Mouse (Mus musculus) thymus, postnatal 14 days (tissue): ENCODE results near the gene 2310061I04Rik.

Experiments used
- DNase-seq: peaks from one replicate; pipeline ENCODE4 v3.0.0; 2021

Gene 2310061I04Rik

DNA sequence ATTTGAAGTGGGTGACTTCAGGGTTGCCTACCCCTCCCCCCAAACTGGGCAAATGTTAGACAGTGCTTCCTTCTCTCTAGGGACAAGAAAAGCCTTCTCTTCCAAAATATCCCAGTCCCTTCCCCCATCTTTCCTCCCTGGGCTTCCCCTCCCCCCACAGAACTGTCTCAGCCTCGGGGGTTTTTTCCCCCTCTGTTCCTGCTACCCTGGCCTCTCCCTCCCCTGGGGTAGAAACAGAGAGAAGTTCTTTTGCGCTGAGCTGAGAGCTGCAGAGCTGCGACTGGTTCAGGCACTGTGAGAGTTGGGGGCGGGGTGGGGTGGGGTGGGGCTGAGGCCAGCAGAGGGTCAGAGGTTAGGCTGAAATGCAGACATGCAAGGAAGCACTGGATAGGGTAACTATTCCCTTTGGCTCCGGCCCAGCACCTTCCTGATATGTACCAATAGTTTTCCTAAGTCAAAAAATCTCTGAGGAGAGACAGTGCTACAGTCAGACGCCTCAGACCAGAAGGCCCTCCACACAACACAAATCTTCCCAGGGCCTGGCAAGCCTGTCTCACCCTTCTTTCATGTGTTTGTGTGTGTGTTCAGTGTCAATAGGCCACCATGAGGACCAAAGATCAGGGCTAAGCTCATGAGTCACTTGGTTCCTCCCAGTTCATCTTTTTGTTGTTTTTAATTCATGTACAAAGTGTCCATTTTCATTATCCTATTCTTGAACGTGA, 27.7 kb downstream of the 2310061I04Rik start:
- DNase-seq, result peak; percentile 64

DNA sequence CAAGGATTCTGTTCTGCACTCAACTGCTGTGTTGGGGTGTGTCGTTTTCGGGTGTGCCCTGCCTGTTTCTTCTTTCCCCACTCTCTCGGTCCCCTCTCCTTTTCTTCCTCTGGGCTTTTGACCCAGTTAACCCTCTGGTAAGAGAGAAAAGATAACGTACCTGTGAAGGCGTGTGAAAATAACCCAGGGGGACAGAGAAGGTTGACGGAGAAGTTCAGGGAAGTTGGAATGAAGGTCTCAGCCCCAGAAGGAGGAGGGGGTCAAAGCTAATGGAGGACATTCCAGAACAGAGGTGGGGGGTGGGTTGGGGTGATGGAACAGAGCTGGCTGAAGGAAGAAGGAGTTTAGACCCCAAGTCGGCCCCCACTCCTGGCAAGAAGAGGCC, 28.3 kb downstream of the 2310061I04Rik start:
- DNase-seq, result peak; percentile 21

DNA sequence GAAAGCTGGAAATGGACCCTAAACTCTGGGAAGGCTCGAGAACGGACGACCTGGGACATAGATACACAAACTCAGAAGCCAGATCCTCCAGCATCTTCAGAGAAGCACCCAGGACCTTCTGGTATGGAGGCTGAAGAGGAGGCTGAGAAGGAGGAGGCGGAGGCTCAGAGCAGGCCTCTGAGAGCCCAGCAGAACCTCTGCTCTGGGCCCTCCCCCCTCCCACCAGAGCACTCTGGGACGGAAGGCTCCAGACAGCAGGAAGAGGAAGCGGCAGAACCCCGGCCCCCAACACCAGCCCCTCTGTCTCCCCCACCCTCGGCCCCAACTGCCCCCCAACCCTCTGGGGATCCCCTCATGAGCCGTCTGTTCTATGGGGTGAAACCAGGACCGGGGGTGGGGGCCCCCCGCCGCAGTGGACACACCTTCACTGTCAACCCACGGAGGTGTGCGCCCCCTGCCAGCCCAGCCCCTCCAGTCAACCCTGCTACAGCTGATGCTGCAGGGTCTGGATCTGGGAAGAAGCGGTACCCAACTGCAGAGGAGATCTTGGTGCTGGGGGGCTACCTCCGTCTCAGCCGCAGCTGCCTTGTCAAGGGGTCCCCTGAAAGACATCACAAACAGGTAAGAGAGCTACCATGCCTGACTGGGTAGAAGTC, 28.9 kb downstream of the 2310061I04Rik start:
- DNase-seq, result peak; percentile 78

DNA sequence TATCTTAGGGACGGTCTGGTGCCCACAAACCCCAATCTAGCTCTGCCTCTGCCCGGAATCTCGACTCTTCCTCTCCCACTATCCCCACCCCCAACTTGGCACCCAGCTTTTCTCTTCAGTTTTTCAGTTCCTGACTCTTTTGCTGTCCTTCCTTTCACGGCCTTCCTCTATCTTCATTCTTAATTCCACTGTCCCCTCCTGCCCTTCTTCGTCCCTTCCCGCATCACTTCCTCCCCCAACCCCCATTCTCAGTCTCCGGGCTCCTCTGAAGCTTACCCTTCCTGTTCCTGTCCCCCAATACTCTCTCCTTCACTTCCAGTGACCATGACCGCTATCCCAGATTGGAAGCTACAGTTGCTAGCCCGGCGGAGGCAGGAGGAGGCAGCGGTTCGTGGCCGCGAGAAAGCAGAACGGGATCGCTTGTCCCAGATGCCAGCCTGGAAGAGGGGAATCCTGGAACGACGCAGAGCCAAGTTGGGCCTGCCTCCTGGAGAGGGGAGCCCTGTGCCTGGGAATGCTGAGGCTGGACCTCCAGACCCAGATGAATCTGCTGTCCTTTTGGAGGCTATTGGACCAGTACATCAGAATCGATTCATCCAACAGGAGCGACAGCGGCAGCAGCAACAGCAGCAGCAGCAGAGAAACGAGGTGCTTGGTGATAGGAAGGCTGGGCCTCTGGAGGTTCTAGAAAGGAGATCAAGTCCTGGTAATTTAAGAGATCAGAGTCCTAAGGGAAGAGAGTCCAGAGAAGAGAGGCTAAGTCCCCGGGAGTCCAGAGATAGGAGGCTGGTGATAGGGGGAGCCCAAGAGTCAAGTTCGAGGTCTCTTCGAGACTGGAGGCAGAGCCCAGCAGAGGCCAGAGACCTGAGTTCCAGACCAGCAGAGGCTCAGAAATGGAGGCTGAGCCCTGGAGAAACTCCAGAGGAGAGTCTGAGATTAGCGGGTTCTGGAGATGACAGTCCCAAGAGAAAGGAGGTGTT, 30.0 kb downstream of the 2310061I04Rik start:
- DNase-seq, result peak; percentile 78

DNA sequence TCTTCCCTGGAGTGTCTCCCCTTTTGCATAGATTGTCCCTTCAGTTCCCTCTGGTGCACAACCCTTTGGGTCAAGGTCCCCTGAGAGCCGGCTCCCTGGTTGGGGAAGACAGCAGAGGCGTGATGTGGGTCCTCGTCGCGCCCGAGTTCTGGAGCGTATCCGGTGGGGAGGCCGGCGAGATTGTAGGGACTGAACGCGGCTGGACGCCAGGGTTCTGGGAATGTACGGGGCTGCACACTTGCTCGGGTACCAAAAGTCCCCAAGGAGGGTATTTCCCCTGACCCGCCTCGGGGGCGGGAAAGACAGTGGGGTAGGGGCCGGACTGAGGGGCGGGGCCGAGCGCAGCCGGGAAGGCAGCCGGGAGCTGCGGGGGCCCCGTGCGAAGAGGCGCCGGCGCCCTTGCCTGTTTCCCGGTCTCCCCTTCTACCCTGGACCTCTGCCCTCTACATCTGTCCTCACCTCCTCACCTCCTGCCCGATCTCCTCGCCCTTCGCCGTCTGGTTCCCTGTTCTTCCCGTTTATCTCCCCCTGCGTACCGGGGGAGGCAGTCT, 30.9 kb downstream of the 2310061I04Rik start:
- peak; percentile 66 for DNase-seq

DNA sequence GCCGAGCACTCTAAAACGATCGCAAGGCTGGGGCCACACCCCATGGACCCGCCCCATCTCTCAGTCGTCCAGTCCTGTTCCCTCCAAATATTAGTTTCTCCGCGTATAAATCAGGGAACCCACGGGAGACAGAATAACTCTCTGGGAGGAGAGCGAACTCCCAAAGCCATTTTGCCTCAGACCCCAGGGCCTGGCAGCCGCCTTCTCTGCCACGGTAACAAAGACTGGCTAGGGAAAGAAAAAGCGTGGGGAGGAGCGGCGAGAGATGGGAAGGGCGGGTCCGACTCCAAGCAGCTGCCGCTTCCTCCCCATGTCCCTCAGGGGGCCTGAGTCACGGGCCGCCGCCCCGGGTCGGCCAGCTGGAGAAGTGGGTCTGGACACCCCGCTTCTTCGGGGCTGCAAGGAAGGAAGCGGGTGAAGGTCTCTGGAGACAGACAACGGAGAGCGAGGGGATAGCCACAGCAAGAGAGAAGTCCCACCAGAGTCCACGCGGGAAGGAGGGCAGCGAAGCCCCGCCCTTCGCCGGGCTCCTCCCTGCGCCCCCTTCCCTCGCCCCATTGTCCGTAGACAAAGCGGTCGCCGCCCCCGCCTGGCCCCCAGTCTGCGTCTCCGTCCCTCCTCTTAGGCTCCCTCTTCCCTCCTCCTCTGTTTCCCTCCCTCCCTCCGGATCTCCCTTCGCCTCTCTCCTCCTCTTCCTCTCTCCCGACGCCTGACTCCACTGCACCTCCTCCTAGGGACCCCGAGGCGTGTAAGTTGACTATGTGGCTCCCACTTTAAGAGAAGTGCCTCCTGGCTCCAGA, 31.6 kb downstream of the 2310061I04Rik start, which contains the start of gene Ppp1r18:
Gene Ppp1r18, plus strand, starts transcription at position 113 of the 800 bp plus-strand sequence.
- peak; percentile 60 for DNase-seq

DNA sequence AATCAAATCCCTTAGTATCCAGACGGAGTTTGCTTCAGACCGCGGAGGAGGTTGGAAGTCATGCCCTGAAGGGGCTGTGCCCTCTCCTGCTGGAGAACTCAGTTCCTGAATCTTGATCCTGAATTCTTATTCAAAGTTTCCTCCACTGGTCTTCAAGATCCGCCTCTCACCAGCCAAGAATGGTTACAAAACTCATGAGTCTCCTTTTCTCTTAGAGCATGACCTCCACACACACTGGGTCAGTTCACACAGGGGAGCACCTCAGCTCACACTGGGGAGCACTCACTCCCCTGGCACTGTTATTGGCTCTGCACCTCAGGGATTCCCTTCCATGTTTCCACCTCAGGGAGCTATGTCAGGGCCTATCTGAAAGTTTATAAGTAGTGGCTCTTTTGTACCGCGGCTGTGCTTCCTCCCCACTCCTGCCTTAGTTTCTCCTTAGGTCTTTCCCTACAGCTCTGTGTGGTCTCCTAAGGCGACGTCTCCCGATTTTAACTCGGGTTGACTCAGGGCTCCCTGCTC, 32.3 kb downstream of the 2310061I04Rik start:
- DNase-seq, result no peak

DNA sequence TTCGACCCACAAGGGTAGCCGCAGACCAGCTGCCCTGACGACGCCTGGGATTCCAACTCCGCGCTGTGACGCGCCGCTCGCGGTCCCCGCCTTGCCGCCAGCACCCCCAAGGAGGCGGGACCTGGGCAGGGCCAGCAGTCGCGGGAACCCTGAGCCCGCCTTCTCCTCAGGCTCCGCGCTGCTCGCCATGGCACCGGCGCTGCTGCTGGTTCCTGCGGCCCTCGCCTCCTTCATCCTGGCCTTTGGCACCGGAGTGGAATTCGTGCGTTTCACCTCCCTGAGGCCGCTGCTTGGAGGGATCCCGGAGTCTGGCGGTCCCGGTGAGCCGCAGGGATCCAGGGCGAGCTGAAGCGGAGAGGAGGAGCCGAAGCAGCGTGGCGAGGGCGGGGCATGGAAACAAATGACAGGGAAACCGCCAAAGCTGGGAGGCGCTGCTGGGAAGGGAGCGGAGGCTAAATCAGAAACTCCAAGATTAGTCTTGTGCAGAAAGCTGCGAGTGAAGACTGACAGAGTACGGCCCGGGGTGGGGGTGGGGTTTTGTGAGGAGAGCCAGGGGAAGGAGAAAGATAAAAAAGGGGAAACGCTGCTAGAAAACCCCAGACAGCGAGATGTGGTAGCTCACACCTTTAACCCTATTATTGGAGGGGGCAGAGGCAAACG, 35.9 kb downstream of the 2310061I04Rik start, which contains the start of gene Nrm:
Gene Nrm, plus strand, starts transcription at position 121 of the 660 bp plus-strand sequence.
- peak; percentile 87 for DNase-seq

DNA sequence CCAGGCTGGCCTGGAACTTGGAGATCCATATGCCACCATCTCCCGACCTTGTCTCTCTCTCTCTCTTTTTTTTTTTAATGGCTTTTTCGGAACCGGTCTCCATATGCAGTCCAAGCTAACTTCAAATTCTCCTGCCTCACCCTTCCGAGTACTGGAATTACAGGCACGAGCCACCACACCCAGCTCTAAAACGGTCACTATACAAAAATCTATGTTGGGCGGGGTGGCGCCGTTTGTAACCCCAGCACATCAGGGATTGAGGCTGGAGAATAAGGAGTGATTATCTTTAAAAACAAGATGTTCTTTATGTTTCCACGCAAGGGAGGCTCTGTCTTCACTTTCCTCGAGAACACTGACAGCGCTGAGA, 36.4 kb downstream of the 2310061I04Rik start:
- DNase-seq, result no peak

DNA sequence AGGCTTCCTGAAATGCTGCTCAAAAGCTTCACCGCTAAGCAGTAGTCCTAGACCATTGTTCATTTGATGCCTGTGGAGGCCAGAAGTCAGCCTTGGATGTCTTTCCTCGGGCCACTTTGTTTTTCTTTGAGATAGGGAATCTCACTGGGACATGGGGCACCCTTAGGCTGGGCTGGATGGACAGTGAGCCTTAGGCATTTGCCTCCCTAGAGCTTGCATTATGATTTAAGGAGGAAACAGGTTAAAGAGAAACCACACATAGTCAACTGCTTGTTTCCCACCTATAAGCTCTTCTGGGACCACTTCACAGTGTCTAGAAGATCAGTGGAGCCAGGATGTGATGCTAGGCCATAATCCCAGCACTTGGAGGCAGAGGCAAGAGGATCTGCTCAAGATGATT, 37.4 kb downstream of the 2310061I04Rik start:
- no peak for DNase-seq

DNA sequence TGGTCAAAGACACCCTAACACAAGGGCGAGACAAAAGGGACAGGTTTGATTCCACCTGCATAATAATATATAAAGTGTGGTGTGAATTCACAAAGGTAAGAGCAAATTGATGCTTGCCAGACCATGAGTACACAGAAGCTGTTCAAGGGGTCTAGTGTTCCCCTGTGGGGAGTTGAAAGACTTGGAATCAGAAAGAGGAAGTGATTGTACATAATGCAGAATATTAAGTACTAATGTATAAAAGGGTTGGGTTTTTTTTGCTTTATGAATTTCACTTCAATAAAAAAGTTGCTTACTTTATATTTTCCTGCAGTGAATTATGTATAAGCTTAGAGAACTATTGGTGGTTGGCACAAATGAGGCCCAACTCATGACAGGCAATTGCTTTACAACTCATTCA, 37.9 kb downstream of the 2310061I04Rik start:
- no peak for DNase-seq

DNA sequence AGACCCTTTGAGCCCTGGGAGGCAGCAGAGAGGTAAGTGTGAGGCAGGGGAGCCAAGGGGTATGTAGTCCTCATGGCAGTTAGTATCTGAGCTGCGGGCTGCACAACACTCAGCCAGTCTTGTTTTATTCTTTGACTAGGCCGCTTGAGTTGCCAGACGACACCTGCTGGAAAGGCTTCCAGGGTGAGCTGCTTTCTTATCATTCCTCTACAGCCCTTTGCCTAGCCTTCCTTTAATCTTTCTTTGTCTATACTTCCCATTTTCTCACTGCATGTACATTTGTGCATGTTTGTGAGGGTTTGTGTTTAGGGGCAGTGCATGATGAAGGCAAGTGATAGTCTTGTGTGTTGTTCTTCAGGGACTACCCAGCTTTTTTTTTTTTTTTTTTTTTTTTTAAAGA, 46.3 kb downstream of the 2310061I04Rik start:
- DNase-seq, result no peak

DNA sequence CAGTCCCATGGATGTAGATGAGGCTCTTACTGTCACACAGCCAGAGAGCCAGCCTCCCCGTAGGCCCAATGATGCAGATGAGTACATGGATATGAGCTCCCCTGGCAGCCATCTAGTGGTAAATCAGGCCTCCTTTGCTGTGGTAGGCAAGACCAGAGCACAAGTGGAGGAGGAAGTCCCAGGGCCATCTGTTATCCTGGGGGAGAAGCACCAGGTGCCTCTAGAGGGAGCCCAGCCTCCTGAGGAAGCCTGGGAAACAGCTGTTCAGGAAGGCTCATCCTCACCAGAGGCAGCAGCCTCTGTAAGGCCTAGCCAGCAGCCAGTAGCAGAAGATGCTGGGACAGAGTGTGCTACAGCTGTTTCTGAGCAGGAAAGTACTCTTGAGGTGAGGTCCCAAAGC, 49.1 kb downstream of the 2310061I04Rik start:
- DNase-seq, result no peak

DNA sequence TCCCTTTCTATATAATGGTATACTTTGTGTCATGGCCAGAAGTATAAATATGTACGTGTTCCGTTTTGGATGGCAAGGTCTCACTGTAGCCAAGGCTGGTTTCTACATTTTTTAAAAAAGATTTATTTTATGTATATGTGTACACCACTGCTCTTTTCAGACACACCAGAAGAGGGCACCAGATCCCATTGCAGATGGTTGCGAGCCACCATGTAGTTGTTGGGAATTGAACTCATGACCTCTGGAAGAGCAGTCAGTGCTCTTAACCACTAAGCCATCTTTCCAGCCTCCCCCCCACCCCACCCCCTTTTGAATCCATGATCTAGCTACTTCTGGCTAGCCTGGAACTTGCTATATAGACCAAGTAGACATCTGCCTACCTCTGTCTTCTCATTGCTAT, 53.7 kb downstream of the 2310061I04Rik start:
- DNase-seq, result no peak
